Mouse (Mus musculus) erythroblast, adult 5-6 weeks (primary cell): ENCODE results near the gene Enho. TPM values are rescaled to one million over a fixed set of nuclear protein-coding genes. Genes with fewer than 3 reads are reported as not detected.

Source experiments
- ATAC-seq: replicated peaks from 2 replicates; pipeline ENCODE4 v1.8.0; 2016; ENCODE audit warnings: moderate number of reproducible peaks, mild to moderate bottlenecking, moderate TSS enrichment, inconsistent platforms; ENCODE audit not compliant: poor library complexity, low FRiP score, severe bottlenecking
- total RNA-seq, 2 experiments: library from RNA; stranded (forward) in 1 of 2; stranded (reverse) in 1 of 2; fragments of 150-400 nt in 1 of 2; fragments of 200-764, 138-1000 nt in 1 of 2; gene quantifications; 2 replicates each; pipeline versions ENCODE4 v1.2.3 to v1.2.4; 2015 to 2017; ENCODE audit warnings: low replicate concordance in 2 of 2

Enho gene
- total RNA-seq, 2 experiments from 2014 or later: not detected

GRCm38 (mm10) chr4:41665009-41665675, 25.0 kb upstream of the Enho start:
- ATAC-seq: no peak

- no peak for ATAC-seq
Measured at GRCm38 (mm10) chr4:41664533-41664932, 24.4 kb upstream of the Enho start.

GRCm38 (mm10) chr4:41663614-41664013, 23.5 kb upstream of the Enho start:
- no peak for ATAC-seq

GRCm38 (mm10) chr4:41662723-41663122, 22.6 kb upstream of the Enho start:
- ATAC-seq: no peak

GRCm38 (mm10) chr4:41660851-41661430, 20.8 kb upstream of the Enho start:
- no peak for ATAC-seq

GRCm38 (mm10) chr4:41659556-41659955, 19.4 kb upstream of the Enho start:
- ATAC-seq: no peak

- no peak for ATAC-seq
Measured at GRCm38 (mm10) chr4:41658566-41659384, 18.7 kb upstream of the Enho start.

- no peak for ATAC-seq
Measured at GRCm38 (mm10) chr4:41655525-41655924, 15.4 kb upstream of the Enho start.

GRCm38 (mm10) chr4:41654217-41654616, 14.1 kb upstream of the Enho start:
- no peak for ATAC-seq

- ATAC-seq: no peak
Measured at GRCm38 (mm10) chr4:41653730-41654129, 13.6 kb upstream of the Enho start.

- ATAC-seq: no peak
Measured at GRCm38 (mm10) chr4:41653296-41653695, 13.2 kb upstream of the Enho start.

GRCm38 (mm10) chr4:41648627-41649026, 8.5 kb upstream of the Enho start:
- no peak for ATAC-seq

- ATAC-seq: no peak
Measured at GRCm38 (mm10) chr4:41648157-41648556, 8.0 kb upstream of the Enho start.

GRCm38 (mm10) chr4:41645488-41645887, 5.4 kb upstream of the Enho start:
- no peak; the same call in 1 of the 2 replicates for ATAC-seq

GRCm38 (mm10) chr4:41641199-41641822, 1.2 kb upstream of the Enho start:
- ATAC-seq: no peak

GRCm38 (mm10) chr4:41639214-41639841, 796 bp downstream of the Enho start:
- ATAC-seq: 0 out of 2 replicates have a peak, but pooled peaks have one; percentile 18

GRCm38 (mm10) chr4:41638828-41639213, 1.3 kb downstream of the Enho start:
- no peak for ATAC-seq

GRCm38 (mm10) chr4:41638186-41638731, 1.9 kb downstream of the Enho start:
- ATAC-seq: no peak

GRCm38 (mm10) chr4:41636882-41637635, 3.1 kb downstream of the Enho start:
- no peak for ATAC-seq
